Mouse (Mus musculus): ENCODE results near the gene Mlxipl. TPM values are rescaled to one million over a fixed set of nuclear protein-coding genes. Genes with fewer than 3 reads are reported as not detected.

Gene Mlxipl
- polyA plus RNA-seq, 1 experiment from 2014 or later, result 1.0 TPM

DNA sequence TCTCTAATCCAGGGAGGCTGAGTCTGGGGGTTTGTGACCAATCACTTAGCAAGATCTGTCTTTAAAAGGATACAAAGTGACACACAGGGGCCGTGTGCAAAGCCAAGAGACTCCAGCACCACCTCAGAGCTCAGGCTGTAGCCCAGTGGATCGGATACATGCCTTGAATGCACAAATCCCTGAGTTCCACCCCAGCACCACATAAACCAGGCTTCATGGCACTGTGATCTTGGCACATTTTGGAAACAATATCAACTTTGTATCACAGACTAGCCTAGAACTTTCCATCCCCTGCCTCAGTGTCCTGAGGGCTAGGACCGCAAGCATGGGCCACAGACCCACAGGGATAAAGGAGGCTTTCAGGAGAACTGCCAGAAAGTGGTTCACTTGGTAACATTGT is 23.7 kb upstream of the Mlxipl start:
- Histone ChIP-seq H3K4me1 (replicated peaks) (peaks cover 21% of the 10 kb centered on the region), H3K27ac (ENCODE audit: poor library complexity, severe bottlenecking) (no peak overlapping the region), H3K4me2 (no peak overlapping the region), H3K9ac (no peak overlapping the region), H3K36me3 (peaks cover 37% of the 10 kb centered on the region), H3K27me3 (replicated peaks) (no peaks in the 10 kb centered on the region), H3K4me3 (no peak overlapping the region), H3K9me3 (replicated peaks) (no peaks in the 10 kb centered on the region)
- no peak for ATAC-seq (ENCODE audit: insufficient number of reproducible peaks, low FRiP score)
- 89% methylated on average over 3 of the region's 3 CpGs for WGBS

DNA sequence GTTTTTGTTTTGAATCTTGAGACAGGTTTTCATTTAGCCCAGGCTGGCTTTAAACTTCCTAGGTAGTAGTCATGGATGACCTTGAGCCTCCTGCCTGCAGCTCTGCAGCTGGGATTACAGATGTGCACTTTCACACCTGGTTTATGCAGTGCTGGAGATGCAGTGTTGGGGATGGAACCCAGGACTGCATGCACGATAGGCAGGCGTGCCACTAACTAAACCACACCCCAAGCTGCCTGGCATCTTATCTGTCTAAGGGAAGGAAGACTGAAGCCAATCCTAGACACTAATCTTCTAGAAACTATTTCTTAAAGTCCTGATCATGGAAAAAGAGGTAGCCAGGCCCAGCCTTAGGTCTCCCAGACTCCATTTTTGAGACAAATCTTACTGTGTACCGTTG is 19.2 kb upstream of the Mlxipl start:
- WGBS, result 71% methylated on average over 3 of the region's 3 CpGs

DNA sequence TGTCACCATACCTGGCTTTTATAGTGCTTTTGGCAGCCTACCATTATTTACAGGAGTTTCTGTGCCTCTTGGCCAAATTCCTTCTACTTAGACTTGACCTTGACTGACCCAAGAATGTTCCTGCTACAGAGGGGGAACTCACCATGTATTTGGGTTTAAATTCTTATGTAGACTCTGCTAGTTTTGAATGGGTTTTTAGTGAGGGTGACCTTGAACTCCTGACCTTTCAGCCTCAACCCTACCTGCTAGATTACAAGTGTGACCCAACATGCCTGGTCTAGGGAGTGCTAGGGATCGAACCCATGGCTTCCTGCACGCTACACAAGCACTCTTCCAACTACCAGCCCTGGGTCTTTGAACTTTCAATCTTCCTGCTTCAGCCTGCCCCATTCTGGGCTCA is 17.6 kb upstream of the Mlxipl start:
- no peaks in the 10 kb centered on the region for H3K27me3 ChIP-seq (replicated peaks)
- WGBS, result 82% methylated on average over 2 of the region's 2 CpGs
- no peak for ATAC-seq (ENCODE audit: insufficient number of reproducible peaks, low FRiP score)

More for the DNA sequence above, 19.2 kb upstream of the Mlxipl start:
- no peak for ATAC-seq (ENCODE audit: insufficient number of reproducible peaks, low FRiP score)
- Histone ChIP-seq H3K36me3 (peaks cover 30% of the 10 kb centered on the region), H3K9ac (no peak overlapping the region), H3K27ac (ENCODE audit: poor library complexity, severe bottlenecking) (no peak overlapping the region), H3K4me1 (replicated peaks) (peaks cover 12% of the 10 kb centered on the region), H3K9me3 (replicated peaks) (no peaks in the 10 kb centered on the region), H3K4me3 (no peak overlapping the region), H3K4me2 (no peak overlapping the region), H3K27me3 (replicated peaks) (no peaks in the 10 kb centered on the region)

DNA sequence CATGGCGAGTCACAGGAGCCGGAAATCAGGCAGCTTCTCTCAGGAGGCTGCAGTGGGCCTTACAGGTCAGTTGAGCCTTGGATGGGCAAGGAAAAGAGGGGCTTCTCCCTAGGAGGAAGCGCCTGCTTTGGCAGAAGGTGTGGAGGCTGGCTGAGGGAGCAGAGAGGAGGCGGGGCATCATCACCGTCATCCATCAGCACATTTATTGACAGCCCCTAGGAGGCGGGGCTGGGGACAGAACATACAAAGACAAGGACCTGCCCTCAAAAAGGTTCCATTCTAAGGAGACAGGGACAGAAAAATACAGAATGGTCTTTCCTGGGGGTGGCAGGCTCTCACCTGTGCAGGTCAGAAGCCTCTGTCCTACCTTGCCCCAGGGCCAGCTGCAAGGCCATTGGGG is 17.0 kb upstream of the Mlxipl start:
- Histone ChIP-seq H3K4me2 (no peak overlapping the region), H3K36me3 (peaks cover 10% of the 10 kb centered on the region; the same call in 1 of the 2 replicates), H3K9me3 (replicated peaks) (no peaks in the 10 kb centered on the region), H3K27ac (ENCODE audit: poor library complexity, severe bottlenecking) (no peak overlapping the region), H3K4me3 (no peak overlapping the region), H3K9ac (no peak overlapping the region), H3K27me3 (replicated peaks) (no peaks in the 10 kb centered on the region), H3K4me1 (replicated peaks) (peaks cover 14% of the 10 kb centered on the region)
- 57% methylated on average over 6 of the region's 6 CpGs for WGBS
- no peak for ATAC-seq (ENCODE audit: insufficient number of reproducible peaks, low FRiP score)

More for the DNA sequence above, 17.6 kb upstream of the Mlxipl start:
- H3K27ac ChIP-seq (ENCODE audit: poor library complexity, severe bottlenecking), result no peak overlapping the region
- H3K4me1 ChIP-seq (replicated peaks), result peaks cover 10% of the 10 kb centered on the region
- peaks cover 16% of the 10 kb centered on the region; the same call in 1 of the 2 replicates for H3K36me3 ChIP-seq
- H3K9ac ChIP-seq, result no peak overlapping the region
- H3K9me3 ChIP-seq (replicated peaks), result no peaks in the 10 kb centered on the region
- no peak overlapping the region for H3K4me3 ChIP-seq
- H3K4me2 ChIP-seq, result no peak overlapping the region

DNA sequence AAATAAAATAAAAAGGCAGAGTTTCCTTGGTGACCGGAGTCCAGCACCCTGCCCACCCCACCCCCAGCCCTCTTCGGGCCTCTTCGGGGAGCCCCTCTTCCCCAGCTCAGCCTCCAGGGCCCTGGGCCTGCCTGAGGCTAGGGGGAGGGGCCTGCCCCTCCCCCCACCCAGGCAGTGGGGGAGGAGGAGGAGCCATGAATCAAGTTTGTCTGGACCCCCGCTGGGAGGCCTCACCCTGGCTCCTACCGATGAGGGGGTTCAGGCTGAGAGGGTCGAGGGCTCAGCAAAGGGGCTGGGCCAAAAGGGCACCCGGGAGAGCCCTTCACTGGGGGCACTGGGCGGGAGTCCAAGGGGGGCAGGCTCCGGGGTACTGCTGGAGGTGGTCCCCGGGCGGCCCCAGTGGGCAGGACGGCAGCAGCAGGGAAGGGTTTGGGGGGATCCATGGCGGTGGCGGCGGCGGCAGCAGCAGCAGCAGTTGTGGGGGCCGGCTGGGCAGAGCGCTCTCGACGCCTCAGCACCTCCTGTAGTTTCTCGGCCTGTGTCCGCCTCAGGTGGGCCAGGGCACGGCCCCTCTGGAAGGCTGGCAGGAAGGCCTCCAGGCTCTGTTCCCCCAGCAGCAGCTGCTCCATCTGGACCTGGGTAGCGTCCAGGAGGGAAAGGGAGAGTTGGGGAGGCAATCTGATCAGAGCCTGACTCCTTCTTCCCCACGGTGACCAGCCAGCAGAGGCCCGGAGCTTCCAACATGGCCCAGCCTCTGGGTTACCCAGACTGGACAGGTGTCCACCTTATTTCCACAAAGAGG is 16.1 kb upstream of the Mlxipl start:
- WGBS, result 29% methylated on average over 24 of the region's 26 CpGs
- Histone ChIP-seq H3K27me3 (replicated peaks) (no peaks in the 10 kb centered on the region), H3K9me3 (replicated peaks) (no peaks in the 10 kb centered on the region), H3K4me1 (replicated peaks) (peaks cover 16% of the 10 kb centered on the region), H3K27ac (ENCODE audit: poor library complexity, severe bottlenecking) (no peak overlapping the region), H3K9ac (peak overlapping the region; percentile 60; the same call in 1 of the 2 replicates), H3K4me3 (no peak overlapping the region), H3K36me3 (peaks cover 4% of the 10 kb centered on the region; the same call in 1 of the 2 replicates), H3K4me2 (peak overlapping the region; percentile 38)
- ATAC-seq (ENCODE audit: insufficient number of reproducible peaks, low FRiP score), result no peak

DNA sequence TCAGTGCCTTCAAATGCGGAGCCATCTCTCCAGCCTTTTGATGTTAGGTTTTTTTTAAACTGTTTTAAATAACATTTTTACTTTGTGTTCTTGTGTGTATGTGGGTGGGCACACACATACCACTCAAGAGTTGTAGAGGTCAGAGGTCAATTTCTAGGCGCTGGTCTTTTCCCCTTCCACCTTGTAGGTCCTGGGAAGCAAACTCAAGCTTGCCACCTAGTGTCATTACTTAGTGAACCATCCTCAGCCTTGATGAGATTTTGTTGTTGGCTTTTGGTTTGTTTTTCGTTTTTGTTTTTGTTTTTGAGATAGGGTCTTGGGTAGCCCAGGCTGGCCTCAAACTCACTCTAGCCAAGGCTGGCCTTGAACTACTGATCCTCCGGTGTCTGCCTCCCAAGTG is 14.0 kb upstream of the Mlxipl start:
- no peak overlapping the region for H3K4me3 ChIP-seq
- peaks cover 9% of the 10 kb centered on the region for H3K27me3 ChIP-seq (replicated peaks)
- H3K36me3 ChIP-seq, result peaks cover 4% of the 10 kb centered on the region; the same call in 1 of the 2 replicates
- ATAC-seq (ENCODE audit: insufficient number of reproducible peaks, low FRiP score), result no peak
- no peaks in the 10 kb centered on the region for H3K9me3 ChIP-seq (replicated peaks)
- no peak overlapping the region for H3K9ac ChIP-seq
- no peak overlapping the region for H3K27ac ChIP-seq (ENCODE audit: poor library complexity, severe bottlenecking)
- peaks cover 17% of the 10 kb centered on the region for H3K4me1 ChIP-seq (replicated peaks)
- WGBS, result 64% methylated on average over 4 of the region's 4 CpGs
- no peak overlapping the region for H3K4me2 ChIP-seq

DNA sequence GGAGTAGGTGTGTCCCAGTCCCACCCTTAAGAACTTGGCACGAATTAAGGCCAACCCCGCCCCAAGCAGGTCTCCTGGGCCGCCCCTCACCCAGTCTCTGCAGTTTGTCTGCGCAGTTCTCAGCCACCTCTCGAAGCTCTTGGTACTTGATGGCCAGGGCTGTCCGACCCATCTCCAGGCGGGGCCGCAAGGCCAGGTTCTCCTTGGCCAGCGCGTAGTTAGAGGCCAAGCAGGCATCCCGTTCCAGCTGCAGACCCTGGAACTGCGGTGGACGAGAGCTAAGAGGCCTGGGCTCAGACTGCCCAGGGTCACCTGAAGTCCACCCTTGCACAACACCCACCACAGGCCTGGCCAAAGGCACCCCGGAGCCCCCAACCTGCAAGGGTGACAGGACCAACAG is 13.3 kb upstream of the Mlxipl start:
- 86% methylated on average over 14 of the region's 14 CpGs for WGBS
- H3K4me3 ChIP-seq, result no peak overlapping the region
- H3K27ac ChIP-seq (ENCODE audit: poor library complexity, severe bottlenecking), result no peak overlapping the region
- peaks cover 4% of the 10 kb centered on the region; the same call in 1 of the 2 replicates for H3K36me3 ChIP-seq
- ATAC-seq (ENCODE audit: insufficient number of reproducible peaks, low FRiP score), result no peak
- peaks cover 12% of the 10 kb centered on the region for H3K27me3 ChIP-seq (replicated peaks)
- H3K4me1 ChIP-seq (replicated peaks), result peaks cover 17% of the 10 kb centered on the region
- no peaks in the 10 kb centered on the region for H3K9me3 ChIP-seq (replicated peaks)
- H3K9ac ChIP-seq, result no peak overlapping the region
- no peak overlapping the region for H3K4me2 ChIP-seq

DNA sequence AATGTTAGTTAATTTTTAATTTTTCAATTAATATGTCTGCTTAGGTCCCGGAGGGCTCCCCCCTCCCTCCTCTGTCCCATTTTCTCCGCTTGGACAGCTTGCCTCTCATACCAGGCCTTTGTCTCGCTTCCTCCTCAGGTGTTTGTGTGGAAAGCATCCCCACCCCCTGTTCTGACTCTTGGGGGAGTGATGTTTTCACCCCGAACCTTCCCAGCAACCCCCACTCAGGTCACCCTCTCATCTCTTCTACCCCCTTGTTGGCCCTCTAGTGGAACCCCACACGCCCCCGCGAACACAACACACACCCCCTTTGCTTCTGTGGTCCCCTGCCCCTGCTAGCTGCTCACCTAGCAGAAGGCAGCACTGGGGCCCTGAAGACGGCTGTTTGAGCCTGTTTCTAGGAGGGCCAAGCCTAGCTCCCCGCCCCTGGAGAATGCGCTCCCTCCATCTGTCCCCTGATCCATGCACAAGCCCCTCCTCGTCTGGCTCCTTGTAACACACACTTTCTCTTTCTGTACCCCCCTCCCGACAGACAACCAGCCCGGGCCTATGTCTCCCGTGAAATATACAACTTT is 12.7 kb upstream of the Mlxipl start:
- Histone ChIP-seq H3K27ac (ENCODE audit: poor library complexity, severe bottlenecking) (no peak overlapping the region), H3K9ac (peak overlapping the region; percentile 97), H3K9me3 (replicated peaks) (no peaks in the 10 kb centered on the region), H3K36me3 (peaks cover 4% of the 10 kb centered on the region; the same call in 1 of the 2 replicates), H3K4me2 (peak overlapping the region; percentile 99), H3K27me3 (replicated peaks) (peaks cover 12% of the 10 kb centered on the region), H3K4me3 (peak overlapping the region; percentile 87), H3K4me1 (replicated peaks) (peaks cover 17% of the 10 kb centered on the region)
- 32% methylated on average over 14 of the region's 14 CpGs for WGBS
- ATAC-seq (ENCODE audit: insufficient number of reproducible peaks, low FRiP score), result no peak

DNA sequence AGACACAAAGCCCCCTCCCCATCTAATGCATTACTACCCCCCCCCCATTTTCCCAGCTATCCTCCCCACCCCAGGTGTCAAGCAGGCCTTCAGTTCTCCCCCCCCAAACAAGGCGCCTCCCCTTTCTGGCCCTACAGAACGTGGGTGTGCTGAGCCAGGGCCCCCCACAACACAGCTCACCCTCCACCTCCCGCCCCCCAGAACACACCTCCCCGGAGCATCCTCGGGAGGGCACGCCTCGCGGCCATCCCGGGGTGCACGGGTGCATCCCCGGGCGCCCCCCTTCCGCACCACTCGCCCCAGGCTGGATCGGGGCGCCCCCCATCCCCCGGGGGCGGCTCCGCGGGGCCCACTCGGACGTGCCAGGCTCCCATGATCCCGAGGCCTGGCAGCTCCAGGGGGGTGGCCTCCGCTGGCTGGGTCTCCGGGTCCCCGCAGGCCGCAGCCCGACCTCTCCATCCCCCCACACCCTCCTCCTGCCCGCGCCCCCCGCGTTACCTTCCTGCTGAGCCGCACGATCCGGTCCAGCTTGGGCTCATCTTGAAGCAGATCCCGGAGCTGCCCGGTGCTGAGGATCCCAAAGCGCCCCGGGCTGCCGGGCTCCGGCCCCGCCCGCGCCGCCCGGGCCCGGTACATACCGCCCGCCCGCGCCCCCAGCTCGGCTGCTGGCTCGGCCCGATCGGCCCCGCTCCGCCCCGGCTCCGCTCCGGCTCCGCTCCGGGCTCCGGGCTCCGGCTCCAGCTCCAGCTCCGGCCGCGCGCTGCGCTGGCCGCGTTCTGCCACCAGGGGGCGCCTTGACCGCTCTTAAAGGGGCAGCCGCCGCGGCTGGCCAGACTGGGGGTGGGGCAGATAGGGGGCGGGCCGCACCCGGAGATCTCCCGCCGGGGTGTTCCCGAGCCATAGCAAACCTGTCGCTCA is 11.9 kb upstream of the Mlxipl start, which contains the start of gene Vps37d:
TSS of gene Vps37d (minus strand) at position 703 of the 918 bp plus-strand sequence.
- Histone ChIP-seq H3K27ac (ENCODE audit: poor library complexity, severe bottlenecking) (no peak within 1 kb of the TSS), H3K36me3 (no peaks in the 10 kb centered on the region), H3K4me3 (peak within 1 kb of the TSS; percentile 87), H3K9ac (peak within 1 kb of the TSS; percentile 97), H3K27me3 (replicated peaks) (peaks cover 12% of the 10 kb centered on the region), H3K4me1 (replicated peaks) (peaks cover 17% of the 10 kb centered on the region), H3K4me2 (peak within 1 kb of the TSS; percentile 99), H3K9me3 (replicated peaks) (no peaks in the 10 kb centered on the region)
- ATAC-seq (ENCODE audit: insufficient number of reproducible peaks, low FRiP score), result peak; percentile 87
- 1% methylated on average over 79 of the region's 83 CpGs for WGBS

DNA sequence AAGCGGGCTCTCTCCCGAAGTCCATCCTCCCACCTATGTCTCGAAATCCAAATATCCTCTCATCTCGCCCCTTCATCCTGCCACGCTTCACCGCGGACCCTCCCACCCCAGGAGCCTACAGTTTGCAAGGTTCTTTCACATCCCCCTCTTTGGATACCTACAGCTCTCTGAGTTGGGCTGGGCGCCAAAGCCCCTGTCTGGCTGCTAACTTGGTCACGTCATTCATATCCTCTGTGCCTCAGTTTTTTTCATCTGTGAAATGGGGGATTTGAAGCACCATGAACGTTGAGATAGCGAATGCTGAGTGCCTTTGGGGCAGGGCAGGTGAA is 11.2 kb upstream of the Mlxipl start:
- Histone ChIP-seq H3K4me1 (replicated peaks) (peaks cover 14% of the 10 kb centered on the region), H3K9ac (peak overlapping the region; percentile 97), H3K4me3 (peak overlapping the region; percentile 87), H3K27me3 (replicated peaks) (peaks cover 16% of the 10 kb centered on the region), H3K9me3 (replicated peaks) (no peaks in the 10 kb centered on the region), H3K36me3 (no peaks in the 10 kb centered on the region), H3K4me2 (peak overlapping the region; percentile 99), H3K27ac (ENCODE audit: poor library complexity, severe bottlenecking) (no peak overlapping the region)
- ATAC-seq (ENCODE audit: insufficient number of reproducible peaks, low FRiP score), result peak; percentile 27; the same call in 1 of the 2 replicates
- under 1% methylated on average over 11 of the region's 11 CpGs for WGBS

DNA sequence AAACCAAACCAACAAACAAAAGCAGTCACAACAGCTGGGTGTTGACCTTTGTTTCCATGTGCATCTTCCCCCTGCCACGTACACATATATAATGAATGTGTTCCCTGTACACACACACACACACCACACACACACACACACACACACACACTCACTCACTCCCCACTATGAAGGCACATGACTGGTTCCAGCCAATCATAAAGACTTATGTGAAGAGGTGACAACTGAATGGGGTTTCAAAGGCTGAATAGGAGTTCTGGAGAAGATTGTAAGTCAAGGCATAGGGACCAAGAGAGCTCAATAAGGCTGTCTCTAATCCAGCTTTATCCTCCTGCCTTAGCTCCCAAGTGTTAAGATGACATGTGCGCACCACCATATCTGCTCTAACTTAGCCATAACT is 10.1 kb upstream of the Mlxipl start:
- Histone ChIP-seq H3K4me2 (no peak overlapping the region), H3K36me3 (no peaks in the 10 kb centered on the region), H3K9ac (no peak overlapping the region), H3K4me1 (replicated peaks) (peaks cover 10% of the 10 kb centered on the region), H3K4me3 (no peak overlapping the region), H3K27me3 (replicated peaks) (peaks cover 27% of the 10 kb centered on the region), H3K9me3 (replicated peaks) (no peaks in the 10 kb centered on the region), H3K27ac (ENCODE audit: poor library complexity, severe bottlenecking) (no peak overlapping the region)
- WGBS, result 88% methylated on average over 2 of the region's 2 CpGs
- ATAC-seq (ENCODE audit: insufficient number of reproducible peaks, low FRiP score), result no peak
